Comparison of ENCODE assay signal across 8 mouse cellular contexts in the genomic region with DNA sequence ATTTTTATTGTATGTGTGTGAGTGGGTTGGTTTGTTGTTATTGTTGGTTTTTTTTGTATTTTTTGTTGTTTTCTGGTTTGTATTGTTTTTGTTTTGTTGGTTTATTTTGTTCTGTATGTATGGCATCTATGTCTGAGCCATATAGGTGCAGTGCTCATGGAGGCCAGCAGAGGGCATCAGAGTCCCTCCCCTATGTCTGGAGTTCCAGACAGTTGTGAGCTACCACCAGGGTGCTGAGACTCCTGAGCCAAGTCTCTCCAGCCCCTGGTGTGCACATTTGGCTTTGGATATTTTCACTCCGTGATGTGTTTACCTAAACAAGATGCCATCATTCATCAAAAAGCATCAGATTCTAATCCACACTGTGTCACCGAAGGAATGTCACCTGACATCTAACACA. TPM values are rescaled to one million over a fixed set of nuclear protein-coding genes. Genes with fewer than 3 reads are reported as not detected.
A peak's percentile ranks its signal among the peaks of the same experiment; 100 is the strongest.
DNase-seq lines count a peak whose midpoint lies in the region; ATAC-seq and TF ChIP-seq lines count a peak whose summit lies in the region.
"Had no signal": no experiment of that assay in that cellular context is flagged by ENCODE, and none has a peak within 500 bp of the region (broad histone marks: within the 10 kb centered on the region; RNA-seq: fewer than 3 reads in every experiment).

No protein-coding gene starts in this region.

- 93% methylated on average over 2 of the region's 2 CpGs for WGBS in embryonic facial prominence, embryonic 11.5 days
- WGBS in neural tube, embryonic 11.5 days: 87% methylated on average over 2 of the region's 2 CpGs

- TF ChIP-seq CTCF in layer of hippocampus, adult 2 months (conservative IDR thresholded peaks at IDR 0.05): peak; percentile 75
- TF ChIP-seq CTCF in CH12.LX (conservative IDR thresholded peaks at IDR 0.05 in 1 of 2, IDR thresholded peaks at IDR 0.05 in 1 of 2; ENCODE audit: low read depth in 2 of 2, low read length in 2 of 2): peak in 1 of 2 experiments; percentile 54; a peak in 2 of 4 replicates

- H3K27ac ChIP-seq in layer of hippocampus, adult 2 months: no peak overlapping the region
- no peak overlapping the region for H3K27ac ChIP-seq in CH12.LX (ENCODE audit: insufficient read depth, low read depth)
- no peak overlapping the region for H3K27ac ChIP-seq in embryonic facial prominence, embryonic 11.5 days (replicated peaks; ENCODE audit: low read depth, low read length)
- no peak overlapping the region for H3K27ac ChIP-seq in neural tube, embryonic 11.5 days (ENCODE audit: low read depth, low read length)
- H3K27ac ChIP-seq: midbrain, embryonic 12.5 days had no signal

- no peaks in the 10 kb centered on the region for H3K4me1 ChIP-seq in CH12.LX (ENCODE audit: control insufficient read depth in 1 of 2, insufficient read depth in 2 of 2)
- no peaks in the 10 kb centered on the region for H3K4me1 ChIP-seq in embryonic facial prominence, embryonic 11.5 days (ENCODE audit: control insufficient read depth, insufficient read depth, low read length)
- no peaks in the 10 kb centered on the region for H3K4me1 ChIP-seq in neural tube, embryonic 11.5 days (ENCODE audit: control insufficient read depth, insufficient read depth, low read length)
- H3K4me1 ChIP-seq: midbrain, embryonic 12.5 days had no signal

- no peaks in the 10 kb centered on the region for H3K79me2 ChIP-seq in CH12.LX (replicated peaks; ENCODE audit: control insufficient read depth, extremely low read depth, insufficient read depth, poor library complexity, severe bottlenecking)

- H3K4me3 ChIP-seq in layer of hippocampus, adult 2 months: no peak overlapping the region
- no peak overlapping the region for H3K4me3 ChIP-seq in CH12.LX (replicated peaks in 1 of 3; ENCODE audit: low read depth in 2 of 3, low read length in 2 of 3, poor library complexity in 1 of 3)
- H3K4me3 ChIP-seq in embryonic facial prominence, embryonic 11.5 days (ENCODE audit: low read depth, low read length): no peak overlapping the region
- no peak overlapping the region for H3K4me3 ChIP-seq in neural tube, embryonic 11.5 days (ENCODE audit: low read depth, low read length)
- H3K4me3 ChIP-seq: midbrain, embryonic 12.5 days had no signal

- ATAC-seq in embryonic facial prominence, embryonic 11.5 days (replicated peaks; ENCODE audit: insufficient number of reproducible peaks, low FRiP score, low TSS enrichment, low read depth): no peak
- ATAC-seq in neural tube, embryonic 11.5 days (ENCODE audit: insufficient read depth, low FRiP score, low TSS enrichment): no peak

- no peak overlapping the region for H3K9ac ChIP-seq in CH12.LX (ENCODE audit: insufficient read depth, low read depth)
- H3K9ac ChIP-seq in embryonic facial prominence, embryonic 11.5 days (replicated peaks; ENCODE audit: low read length): no peak overlapping the region
- no peak overlapping the region for H3K9ac ChIP-seq in neural tube, embryonic 11.5 days (ENCODE audit: low read length)
- H3K9ac ChIP-seq: midbrain, embryonic 12.5 days had no signal

- TF ChIP-seq RAD21 in CH12.LX (IDR thresholded peaks at IDR 0.05; ENCODE audit: low read depth, low read length): peak; percentile 23

- in situ Hi-C loops in CH12.LX (cut with MboI; ENCODE audit: low pct_ligation_motif_present, low pct_unique_long_range_greater_than_20kb, low sequenced_read_pairs): loop anchor here (10.0 kb wide), 1 partner anchor 301 kb away; no protein-coding TSS in a partner anchor

- dilution Hi-C loops in CH12.LX (cut with MboI; ENCODE audit: extremely low pct_ligation_motif_present, extremely low pct_unique_long_range_greater_than_20kb, low sequenced_read_pairs): no loop called here

- peaks cover 46% of the 10 kb centered on the region for H3K9me3 ChIP-seq in CH12.LX (replicated peaks; ENCODE audit: low read length)
- no peaks in the 10 kb centered on the region for H3K9me3 ChIP-seq in embryonic facial prominence, embryonic 11.5 days (replicated peaks; ENCODE audit: control insufficient read depth, low read length)
- no peaks in the 10 kb centered on the region for H3K9me3 ChIP-seq in neural tube, embryonic 11.5 days (ENCODE audit: control insufficient read depth, low read length)
- H3K9me3 ChIP-seq: midbrain, embryonic 12.5 days had no signal

- TF ChIP-seq POLR2A in CH12.LX (IDR thresholded peaks at IDR 0.05; ENCODE audit: low read depth, low read length): no peak

- H3K4me2 ChIP-seq in CH12.LX (ENCODE audit: insufficient read depth, low read depth, poor library complexity, severe bottlenecking): no peak overlapping the region
- no peak overlapping the region for H3K4me2 ChIP-seq in embryonic facial prominence, embryonic 11.5 days (ENCODE audit: low read depth, low read length)
- no peak overlapping the region for H3K4me2 ChIP-seq in neural tube, embryonic 11.5 days (ENCODE audit: low read depth)
- H3K4me2 ChIP-seq: midbrain, embryonic 12.5 days had no signal

- TF ChIP-seq EP300 in CH12.LX (IDR thresholded peaks at IDR 0.05; ENCODE audit: low read length): no peak

- no peaks in the 10 kb centered on the region for H3K36me3 ChIP-seq in CH12.LX (replicated peaks in 1 of 2; ENCODE audit: control insufficient read depth in 1 of 2, insufficient read depth in 1 of 2, low read length in 1 of 2)
- H3K36me3 ChIP-seq in embryonic facial prominence, embryonic 11.5 days (replicated peaks; ENCODE audit: control insufficient read depth, insufficient read depth, low read depth, low read length): no peaks in the 10 kb centered on the region
- H3K36me3 ChIP-seq in neural tube, embryonic 11.5 days (ENCODE audit: control insufficient read depth, insufficient read depth, low read length): no peaks in the 10 kb centered on the region
- H3K36me3 ChIP-seq: midbrain, embryonic 12.5 days had no signal

- H3K27me3 ChIP-seq in CH12.LX (replicated peaks): no peaks in the 10 kb centered on the region
- no peaks in the 10 kb centered on the region for H3K27me3 ChIP-seq in embryonic facial prominence, embryonic 11.5 days (ENCODE audit: control insufficient read depth, insufficient read depth, low read length)
- H3K27me3 ChIP-seq in neural tube, embryonic 11.5 days (ENCODE audit: control insufficient read depth, insufficient read depth, low read length): no peaks in the 10 kb centered on the region
- H3K27me3 ChIP-seq: midbrain, embryonic 12.5 days had no signal

- no peak for DNase-seq in layer of hippocampus, adult 2 months (ENCODE audit: low spot score in 2 of 2)
- no peak for DNase-seq in layer of hippocampus, postnatal 36 days
- DNase-seq in CH12.LX (ENCODE audit: extremely low read depth): peak; percentile 8
- DNase-seq in ZHBTc4 (ENCODE audit: low read depth, low spot score): peak; percentile 79
- peak; percentile 19 for DNase-seq in embryonic facial prominence, embryonic 11.5 days (ENCODE audit: low spot score)
- DNase-seq in neural tube, embryonic 11.5 days (ENCODE audit: low spot score): peak; percentile 20
- no peak for DNase-seq in yolk sac, embryonic 10.5 days (ENCODE audit: low spot score)

TF ChIP-seq in CH12.LX, 34 proteins besides CTCF, POLR2A, EP300 and RAD21:
- TF ChIP-seq NRF1 (IDR thresholded peaks at IDR 0.05; ENCODE audit: low read depth, low read length) (no peak), KAT2A (IDR thresholded peaks at IDR 0.05; ENCODE audit: insufficient replicate concordance, low read length) (no peak), ZKSCAN1 (IDR thresholded peaks at IDR 0.05; ENCODE audit: borderline replicate concordance, low read depth, low read length) (no peak), SMC3 (IDR thresholded peaks at IDR 0.05; ENCODE audit: low read depth, low read length) (peak; percentile 42)

RNA-seq across cellular contexts. Expression of a gene that starts 59.2 kb away (rescaled TPM):
- total RNA-seq in layer of hippocampus, adult 2 months (2021): 1 to 10 TPM; 4.6 to 4.9 TPM
- 1 to 10 TPM; 5.0 to 5.3 TPM for total RNA-seq in layer of hippocampus, postnatal 36 days (2021)
- total RNA-seq in CH12.LX (2012; rRNA removed) (7.9 and 9.2 TPM in 2 replicates), CH12.LX (2014; rRNA removed) (16.0 and 16.5 TPM in 2 replicates)
- 9.8 and 9.9 TPM in 2 replicates for polyA plus RNA-seq in CH12.LX (2012; ENCODE audit: insufficient read length, low read depth)
- polyA plus RNA-seq in embryonic facial prominence, embryonic 11.5 days (2014; fragmentation: Nextera tagmentation; extraction: Ambion mirVana): 13.4 and 14.8 TPM in 2 replicates
- 11.0 and 11.9 TPM in 2 replicates for polyA plus RNA-seq in neural tube, embryonic 11.5 days (2014; fragmentation: Nextera tagmentation; extraction: Ambion mirVana)

Comparison
In these comparisons a context has a peak if more than half of its experiments do, and no peak if none do; other contexts are left out.
1. DNase-seq: peak in CH12.LX (single experiment), ZHBTc4 (single experiment), embryonic facial prominence, embryonic 11.5 days (single experiment) and neural tube, embryonic 11.5 days (single experiment); none in layer of hippocampus, adult 2 months (0 of 2), layer of hippocampus, postnatal 36 days (0 of 2) and yolk sac, embryonic 10.5 days (single experiment).